Mouse (Mus musculus): Measurements from ENCODE around the gene Abca3. TPM values are rescaled to one million over a fixed set of nuclear protein-coding genes. Genes with fewer than 3 reads are reported as not detected.
"Not testable (repeated sequence)": the region's sequence is repeated elsewhere in the genome, so short reads cannot be mapped to it uniquely, and the experiment has no call there.

The Abca3 gene
- total and polyA plus RNA-seq, 3 experiments: 12.1 to 13.4 (median 12.6) TPM

GRCm38 (mm10) chr17:24454756-24455522 is 103.2 kb downstream of the Abca3 start:
- WGBS: under 1% methylated on average over 67 of the region's 67 CpGs
- Histone ChIP-seq H3K36me3 (ENCODE audit: control insufficient read depth, insufficient read depth, low read length) (peaks cover 3% of the 10 kb centered on the region; the same call in 1 of the 2 replicates), H3K27me3 (ENCODE audit: control insufficient read depth, insufficient read depth, low read length) (no peaks in the 10 kb centered on the region), H3K9ac (ENCODE audit: low read depth, low read length) (peak overlapping the region; percentile 82), H3K4me3 (peak overlapping the region; percentile 86), H3K4me1 (ENCODE audit: control insufficient read depth, insufficient read depth, low read length) (peaks cover 3% of the 10 kb centered on the region), H3K79me2 (replicated peaks; ENCODE audit: control insufficient read depth, insufficient read depth, low read length) (0 out of 2 replicates have a peak, but pooled peaks cover 1% of the 10 kb centered on the region), H3K27ac (peak overlapping the region; percentile 97)
- intact Hi-C loops (cut with DNase I): loop anchor here (5.0 kb wide), 1 partner anchor 38 kb away; no protein-coding TSS in a partner anchor
- no peak for TF ChIP-seq CTCF (IDR thresholded peaks at IDR 0.05)
- TF ChIP-seq EP300 (IDR thresholded peaks at IDR 0.05; ENCODE audit: insufficient read depth, low read depth, low read length): peak; percentile 71
- peak; percentile 90 for TF ChIP-seq POLR2A (IDR thresholded peaks at IDR 0.05; ENCODE audit: insufficient read depth, low read depth, low read length)
- peak; percentile 99 for DNase-seq

GRCm38 (mm10) chr17:24455523-24456206 is 103.9 kb downstream of the Abca3 start:
- intact Hi-C loops (cut with DNase I); H3K36me3 ChIP-seq (ENCODE audit: control insufficient read depth, insufficient read depth, low read length); H3K9ac ChIP-seq (ENCODE audit: low read depth, low read length); DNase-seq; H3K4me1 ChIP-seq (ENCODE audit: control insufficient read depth, insufficient read depth, low read length); H3K27me3 ChIP-seq (ENCODE audit: control insufficient read depth, insufficient read depth, low read length); H3K79me2 ChIP-seq (replicated peaks; ENCODE audit: control insufficient read depth, insufficient read depth, low read length): not testable (repeated sequence)
- peak overlapping the region; percentile 15; the same call in 1 of the 2 replicates for H3K4me3 ChIP-seq
- 50% methylated on average over 10 of the region's 10 CpGs for WGBS
- peak overlapping the region; percentile 56 for H3K27ac ChIP-seq

Small RNA genes within 50 kb of the gene (microRNA-seq; reads per million reads assigned to microRNA genes)
- 0 reads per million in 2 experiments for gene Gm24427

Other genes with a start within 250 kb of the Abca3 start
- gene Pdpk1, start 201.0 kb upstream of the Abca3 start, total RNA-seq (2021): 10 to 100 TPM; 42.5 to 49.1 TPM
- 10.4 and 20.6 TPM in 2 replicates for gene Pdpk1, start 201.0 kb upstream of the Abca3 start, polyA plus RNA-seq (2012; rRNA removed)
- 10 to 100 TPM in 1 of 2 experiments, 1 to 10 TPM in 1; 9.0 to 10.2 TPM for gene Amdhd2, start 188.2 kb upstream of the Abca3 start, total RNA-seq (2021)
- 11.5 and 17.7 TPM in 2 replicates for gene Amdhd2, start 188.2 kb upstream of the Abca3 start, polyA plus RNA-seq (2012; rRNA removed)
- gene Atp6v0c, start 182.2 kb upstream of the Abca3 start, total RNA-seq (2021): 100 to 1,000 TPM; 219 to 255 TPM
- 732 and 788 TPM in 2 replicates for gene Atp6v0c, start 182.2 kb upstream of the Abca3 start, polyA plus RNA-seq (2012; rRNA removed)
- 10 to 100 TPM; 10.3 to 11.0 TPM for gene Tbc1d24, start 146.4 kb upstream of the Abca3 start, total RNA-seq (2021)
- 11.3 and 29.1 TPM in 2 replicates for gene Tbc1d24, start 146.4 kb upstream of the Abca3 start, polyA plus RNA-seq (2012; rRNA removed)
- gene Ntn3, start 142.4 kb upstream of the Abca3 start, total RNA-seq (2021): 1 to 10 TPM in 1 of 2 experiments, under 1 TPM in 1; 0.97 to 1.0 TPM
- 0.64 and 1.1 TPM in 2 replicates for gene Ntn3, start 142.4 kb upstream of the Abca3 start, polyA plus RNA-seq (2012; rRNA removed)
- 1 to 10 TPM; 2.0 TPM for gene Tedc2, start 131.1 kb upstream of the Abca3 start, total RNA-seq (2021)
- gene Tedc2, start 131.1 kb upstream of the Abca3 start, polyA plus RNA-seq (2012; rRNA removed): 3.8 and 5.2 TPM in 2 replicates
- gene Ccnf, start 100.5 kb upstream of the Abca3 start, total RNA-seq (2021): under 1 TPM; 0.57 to 0.59 TPM
- gene Ccnf, start 100.5 kb upstream of the Abca3 start, polyA plus RNA-seq (2012; rRNA removed): 0.44 and 0.49 TPM in 2 replicates
- gene Abca17, start 882 bp upstream of the Abca3 start, total RNA-seq (2021): not detected
- not detected in 2 replicates for gene Abca17, start 882 bp upstream of the Abca3 start, polyA plus RNA-seq (2012; rRNA removed)
- gene Rnps1, start 62.6 kb downstream of the Abca3 start, total RNA-seq (2021): 10 to 100 TPM; 60.0 to 62.7 TPM
- gene Rnps1, start 62.6 kb downstream of the Abca3 start, polyA plus RNA-seq (2012; rRNA removed): 83.0 and 107 TPM in 2 replicates
- gene Eci1, start 74.7 kb downstream of the Abca3 start, total RNA-seq (2021): 100 to 1,000 TPM; 421 to 487 TPM
- gene Eci1, start 74.7 kb downstream of the Abca3 start, polyA plus RNA-seq (2012; rRNA removed): 414 and 486 TPM in 2 replicates
- gene Dnase1l2, start 91.2 kb downstream of the Abca3 start, total RNA-seq (2021): 1 to 10 TPM in 1 of 2 experiments, under 1 TPM in 1; 0.65 to 1.5 TPM
- 5.2 and 7.2 TPM in 2 replicates for gene Dnase1l2, start 91.2 kb downstream of the Abca3 start, polyA plus RNA-seq (2012; rRNA removed)
- gene E4f1, start 118.4 kb downstream of the Abca3 start, total RNA-seq (2021): 10 to 100 TPM; 10.2 to 10.3 TPM
- 43.6 and 43.7 TPM in 2 replicates for gene E4f1, start 118.4 kb downstream of the Abca3 start, polyA plus RNA-seq (2012; rRNA removed)
- 10 to 100 TPM; 35.7 to 44.5 TPM for gene Pgp, start 118.4 kb downstream of the Abca3 start, total RNA-seq (2021)
- 39.1 and 46.4 TPM in 2 replicates for gene Pgp, start 118.4 kb downstream of the Abca3 start, polyA plus RNA-seq (2012; rRNA removed)
- gene Bricd5, start 121.9 kb downstream of the Abca3 start, total RNA-seq (2021): not detected
- not detected in 2 replicates for gene Bricd5, start 121.9 kb downstream of the Abca3 start, polyA plus RNA-seq (2012; rRNA removed)
- gene Mlst8, start 127.1 kb downstream of the Abca3 start, total RNA-seq (2021): 10 to 100 TPM in 1 of 2 experiments, 1 to 10 TPM in 1; 8.5 to 10.7 TPM
- 28.1 and 42.0 TPM in 2 replicates for gene Mlst8, start 127.1 kb downstream of the Abca3 start, polyA plus RNA-seq (2012; rRNA removed)
- gene Caskin1, start 136.7 kb downstream of the Abca3 start, total RNA-seq (2021): under 1 TPM; 0.16 to 0.55 TPM
- 0.23 and 0.45 TPM in 2 replicates for gene Caskin1, start 136.7 kb downstream of the Abca3 start, polyA plus RNA-seq (2012; rRNA removed)
- gene Traf7, start 176.0 kb downstream of the Abca3 start, total RNA-seq (2021): 10 to 100 TPM; 41.9 to 46.5 TPM
- gene Traf7, start 176.0 kb downstream of the Abca3 start, polyA plus RNA-seq (2012; rRNA removed): 93.4 and 109 TPM in 2 replicates
- under 1 TPM in 1 of 2 experiments, not detected in 1; 0.39 TPM for gene Rab26, start 182.3 kb downstream of the Abca3 start, total RNA-seq (2021)
- 0.10 and 0.12 TPM in 2 replicates for gene Rab26, start 182.3 kb downstream of the Abca3 start, polyA plus RNA-seq (2012; rRNA removed)
- gene Pkd1, start 197.9 kb downstream of the Abca3 start, total RNA-seq (2021): 10 to 100 TPM; 35.6 to 36.2 TPM
- gene Pkd1, start 197.9 kb downstream of the Abca3 start, polyA plus RNA-seq (2012; rRNA removed): 48.5 and 59.9 TPM in 2 replicates

All from heart, adult 2 months (tissue).